Mouse (Mus musculus): Measurements from ENCODE around the gene Irs3. TPM values are rescaled to one million over a fixed set of nuclear protein-coding genes. Genes with fewer than 3 reads are reported as not detected.
A peak's percentile ranks its signal among the peaks of the same experiment; 100 is the strongest.

Irs3 gene
- polyA plus RNA-seq, 1 experiment from 2014 or later, result 1.4 TPM

GRCm38 (mm10) chr5:137663057-137663456 lies 17.5 kb upstream of the Irs3 start:
- Histone ChIP-seq H3K27ac (ENCODE audit: low read length) (no peak overlapping the region), H3K4me2 (replicated peaks; ENCODE audit: low read depth, low read length) (no peak overlapping the region), H3K9me3 (ENCODE audit: low read length) (no peaks in the 10 kb centered on the region), H3K36me3 (ENCODE audit: insufficient read depth, low read length) (peaks cover 37% of the 10 kb centered on the region), H3K9ac (replicated peaks; ENCODE audit: low read length) (no peak overlapping the region), H3K4me3 (ENCODE audit: low read length) (no peak overlapping the region), H3K27me3 (ENCODE audit: insufficient read depth, low read length) (no peaks in the 10 kb centered on the region), H3K4me1 (ENCODE audit: insufficient read depth, low read length) (no peaks in the 10 kb centered on the region)
- 79% methylated on average over 9 of the region's 9 CpGs for WGBS
- no peak for ATAC-seq (ENCODE audit: low FRiP score, low TSS enrichment)

- Histone ChIP-seq H3K27me3 (ENCODE audit: insufficient read depth, low read length) (no peaks in the 10 kb centered on the region), H3K36me3 (ENCODE audit: insufficient read depth, low read length) (peaks cover 23% of the 10 kb centered on the region), H3K9ac (replicated peaks; ENCODE audit: low read length) (no peak overlapping the region), H3K9me3 (ENCODE audit: low read length) (no peaks in the 10 kb centered on the region), H3K4me1 (ENCODE audit: insufficient read depth, low read length) (peaks cover 7% of the 10 kb centered on the region; the same call in 1 of the 2 replicates), H3K4me2 (replicated peaks; ENCODE audit: low read depth, low read length) (no peak overlapping the region), H3K4me3 (ENCODE audit: low read length) (no peak overlapping the region), H3K27ac (ENCODE audit: low read length) (no peak overlapping the region)
- WGBS, result 84% methylated on average over 6 of the region's 6 CpGs
- no peak for ATAC-seq (ENCODE audit: low FRiP score, low TSS enrichment)
Measured at GRCm38 (mm10) chr5:137660064-137660688, 14.7 kb upstream of the Irs3 start.

- H3K9me3 ChIP-seq (ENCODE audit: low read length), result no peaks in the 10 kb centered on the region
- H3K9ac ChIP-seq (replicated peaks; ENCODE audit: low read length), result no peak overlapping the region
- H3K36me3 ChIP-seq (ENCODE audit: insufficient read depth, low read length), result peaks cover 15% of the 10 kb centered on the region
- H3K4me3 ChIP-seq (ENCODE audit: low read length), result no peak overlapping the region
- H3K27me3 ChIP-seq (ENCODE audit: insufficient read depth, low read length), result no peaks in the 10 kb centered on the region
- 27% methylated on average over 6 of the region's 6 CpGs for WGBS
- H3K4me2 ChIP-seq (replicated peaks; ENCODE audit: low read depth, low read length), result no peak overlapping the region
- peak overlapping the region; percentile 60; the same call in 1 of the 2 replicates for H3K27ac ChIP-seq (ENCODE audit: low read length)
- peaks cover 7% of the 10 kb centered on the region; the same call in 1 of the 2 replicates for H3K4me1 ChIP-seq (ENCODE audit: insufficient read depth, low read length)
- ATAC-seq (ENCODE audit: low FRiP score, low TSS enrichment), result no peak; the same call in 1 of the 2 replicates
Measured at GRCm38 (mm10) chr5:137656977-137657376, 11.5 kb upstream of the Irs3 start.

- no peak overlapping the region for H3K4me3 ChIP-seq (ENCODE audit: low read length)
- H3K27ac ChIP-seq (ENCODE audit: low read length), result no peak overlapping the region
- no peaks in the 10 kb centered on the region for H3K27me3 ChIP-seq (ENCODE audit: insufficient read depth, low read length)
- no peak for ATAC-seq (ENCODE audit: low FRiP score, low TSS enrichment)
- WGBS, result 68% methylated on average over 7 of the region's 7 CpGs
- no peak overlapping the region for H3K4me2 ChIP-seq (replicated peaks; ENCODE audit: low read depth, low read length)
- H3K4me1 ChIP-seq (ENCODE audit: insufficient read depth, low read length), result peaks cover 15% of the 10 kb centered on the region
- H3K9me3 ChIP-seq (ENCODE audit: low read length), result no peaks in the 10 kb centered on the region
- H3K9ac ChIP-seq (replicated peaks; ENCODE audit: low read length), result no peak overlapping the region
- H3K36me3 ChIP-seq (ENCODE audit: insufficient read depth, low read length), result peaks cover 11% of the 10 kb centered on the region
Measured at GRCm38 (mm10) chr5:137654746-137655145, 9.2 kb upstream of the Irs3 start.

- Histone ChIP-seq H3K27ac (ENCODE audit: low read length) (no peak overlapping the region), H3K4me1 (ENCODE audit: insufficient read depth, low read length) (peaks cover 29% of the 10 kb centered on the region), H3K9ac (replicated peaks; ENCODE audit: low read length) (no peak overlapping the region), H3K27me3 (ENCODE audit: insufficient read depth, low read length) (no peaks in the 10 kb centered on the region), H3K4me3 (ENCODE audit: low read length) (no peak overlapping the region), H3K9me3 (ENCODE audit: low read length) (no peaks in the 10 kb centered on the region), H3K4me2 (replicated peaks; ENCODE audit: low read depth, low read length) (no peak overlapping the region), H3K36me3 (ENCODE audit: insufficient read depth, low read length) (0 out of 2 replicates have a peak, but pooled peaks cover 4% of the 10 kb centered on the region)
- ATAC-seq (ENCODE audit: low FRiP score, low TSS enrichment), result no peak
- WGBS, result 92% methylated on average over 10 of the region's 10 CpGs
Measured at GRCm38 (mm10) chr5:137653366-137653765, 7.9 kb upstream of the Irs3 start.

- Histone ChIP-seq H3K27ac (ENCODE audit: low read length) (no peak overlapping the region), H3K4me3 (ENCODE audit: low read length) (no peak overlapping the region), H3K36me3 (ENCODE audit: insufficient read depth, low read length) (0 out of 2 replicates have a peak, but pooled peaks cover 4% of the 10 kb centered on the region), H3K9ac (replicated peaks; ENCODE audit: low read length) (no peak overlapping the region), H3K9me3 (ENCODE audit: low read length) (no peaks in the 10 kb centered on the region), H3K4me1 (ENCODE audit: insufficient read depth, low read length) (peaks cover 36% of the 10 kb centered on the region), H3K4me2 (replicated peaks; ENCODE audit: low read depth, low read length) (no peak overlapping the region), H3K27me3 (ENCODE audit: insufficient read depth, low read length) (no peaks in the 10 kb centered on the region)
- WGBS, result 23% methylated on average over 3 of the region's 3 CpGs
- no peak for ATAC-seq (ENCODE audit: low FRiP score, low TSS enrichment)
Measured at GRCm38 (mm10) chr5:137652474-137652873, 7.0 kb upstream of the Irs3 start.

- Histone ChIP-seq H3K27me3 (ENCODE audit: insufficient read depth, low read length) (peaks cover 10% of the 10 kb centered on the region; the same call in 1 of the 2 replicates), H3K27ac (ENCODE audit: low read length) (peak overlapping the region; percentile 72), H3K4me2 (replicated peaks; ENCODE audit: low read depth, low read length) (peak overlapping the region; percentile 19; the same call in 1 of the 2 replicates), H3K4me1 (ENCODE audit: insufficient read depth, low read length) (peaks cover 43% of the 10 kb centered on the region), H3K9me3 (ENCODE audit: low read length) (no peaks in the 10 kb centered on the region), H3K36me3 (ENCODE audit: insufficient read depth, low read length) (0 out of 2 replicates have a peak, but pooled peaks cover 4% of the 10 kb centered on the region), H3K4me3 (ENCODE audit: low read length) (no peak overlapping the region), H3K9ac (replicated peaks; ENCODE audit: low read length) (peak overlapping the region; percentile 50)
- WGBS, result 20% methylated on average over 18 of the region's 18 CpGs
- 0 out of 2 replicates have a peak, but pooled peaks have one; percentile 7 for ATAC-seq (ENCODE audit: low FRiP score, low TSS enrichment)
Measured at GRCm38 (mm10) chr5:137649669-137650571, 4.4 kb upstream of the Irs3 start.

- 0 out of 2 replicates have a peak, but pooled peaks cover 4% of the 10 kb centered on the region for H3K36me3 ChIP-seq (ENCODE audit: insufficient read depth, low read length)
- no peak overlapping the region for H3K9ac ChIP-seq (replicated peaks; ENCODE audit: low read length)
- H3K9me3 ChIP-seq (ENCODE audit: low read length), result no peaks in the 10 kb centered on the region
- H3K27ac ChIP-seq (ENCODE audit: low read length), result peak overlapping the region; percentile 72
- peaks cover 45% of the 10 kb centered on the region for H3K4me1 ChIP-seq (ENCODE audit: insufficient read depth, low read length)
- H3K4me2 ChIP-seq (replicated peaks; ENCODE audit: low read depth, low read length), result 0 out of 2 replicates have a peak overlapping the region, but pooled peaks have one; percentile 19
- peaks cover 15% of the 10 kb centered on the region for H3K27me3 ChIP-seq (ENCODE audit: insufficient read depth, low read length)
- 10% methylated on average over 4 of the region's 4 CpGs for WGBS
- no peak overlapping the region for H3K4me3 ChIP-seq (ENCODE audit: low read length)
- no peak for ATAC-seq (ENCODE audit: low FRiP score, low TSS enrichment)
Measured at GRCm38 (mm10) chr5:137649251-137649650, 3.7 kb upstream of the Irs3 start.

GRCm38 (mm10) chr5:137647827-137648601 lies 2.5 kb upstream of the Irs3 start:
- Histone ChIP-seq H3K27me3 (ENCODE audit: insufficient read depth, low read length) (peaks cover 21% of the 10 kb centered on the region), H3K9me3 (ENCODE audit: low read length) (no peaks in the 10 kb centered on the region), H3K4me3 (ENCODE audit: low read length) (no peak overlapping the region), H3K36me3 (ENCODE audit: insufficient read depth, low read length) (0 out of 2 replicates have a peak, but pooled peaks cover 4% of the 10 kb centered on the region), H3K9ac (replicated peaks; ENCODE audit: low read length) (no peak overlapping the region), H3K27ac (ENCODE audit: low read length) (0 out of 2 replicates have a peak overlapping the region, but pooled peaks have one; percentile 16), H3K4me2 (replicated peaks; ENCODE audit: low read depth, low read length) (no peak overlapping the region), H3K4me1 (ENCODE audit: insufficient read depth, low read length) (peaks cover 45% of the 10 kb centered on the region)
- 22% methylated on average over 9 of the region's 9 CpGs for WGBS
- ATAC-seq (ENCODE audit: low FRiP score, low TSS enrichment), result no peak

Data from kidney, embryonic 16.5 days (tissue).